Mouse (Mus musculus): ENCODE results near the gene Icam5. TPM values are rescaled to one million over a fixed set of nuclear protein-coding genes. Genes with fewer than 3 reads are reported as not detected.

Gene Icam5
- polyA plus RNA-seq, 1 experiment from 2014 or later: not detected

DNA sequence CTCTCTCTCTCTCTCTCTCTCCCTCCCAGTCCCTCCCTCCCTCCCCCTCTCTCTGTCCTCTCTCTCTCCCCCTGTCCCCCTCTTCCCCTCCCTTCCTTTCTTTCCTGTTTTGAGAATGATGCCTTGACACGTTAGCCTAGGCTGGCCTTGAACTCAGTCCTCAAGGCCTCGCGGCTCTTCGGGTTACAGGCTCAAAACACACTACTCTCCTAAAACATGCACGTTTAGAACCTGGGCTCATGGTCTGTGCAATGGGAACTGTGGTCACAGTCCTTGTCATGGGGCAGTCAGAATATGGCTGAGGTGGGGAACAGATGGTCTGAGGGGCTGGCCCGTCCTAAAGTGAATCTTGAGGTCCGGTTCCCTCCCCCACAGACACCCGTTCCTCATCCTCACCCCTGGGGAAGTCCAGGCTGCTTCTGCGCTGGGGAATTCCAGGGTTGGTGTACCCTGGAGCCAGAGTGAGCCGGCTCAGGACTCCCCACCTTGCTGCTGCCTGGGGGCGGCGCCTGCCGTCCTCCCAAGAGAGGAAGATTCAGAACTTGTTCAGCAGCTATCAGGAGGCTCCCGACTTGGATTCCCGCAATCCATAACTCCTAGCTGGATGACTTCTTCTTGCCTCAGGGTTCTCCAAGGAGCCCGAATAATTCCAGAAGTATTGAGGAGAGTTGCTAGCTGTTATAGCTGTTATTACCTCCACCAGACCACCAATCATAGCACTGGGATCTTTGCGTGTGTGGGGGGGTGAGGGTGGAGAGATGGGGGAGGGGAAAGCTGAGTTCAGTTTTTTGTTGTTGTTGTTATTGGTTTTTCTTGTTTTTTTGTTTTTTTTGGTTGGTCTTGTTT, 15.3 kb upstream of the Icam5 start:
- Histone ChIP-seq H3K4me3 (ENCODE audit: low read depth, low read length) (peak overlapping the region; percentile 23; the same call in 1 of the 2 replicates), H3K4me2 (ENCODE audit: low read depth, low read length) (no peak overlapping the region; the same call in 1 of the 2 replicates), H3K27ac (replicated peaks; ENCODE audit: low read depth, low read length) (no peak overlapping the region), H3K36me3 (replicated peaks; ENCODE audit: control insufficient read depth, insufficient read depth, low read depth, low read length) (no peaks in the 10 kb centered on the region), H3K9me3 (replicated peaks; ENCODE audit: control insufficient read depth, low read length) (no peaks in the 10 kb centered on the region), H3K27me3 (ENCODE audit: control insufficient read depth, insufficient read depth, low read length) (peaks cover 30% of the 10 kb centered on the region), H3K9ac (replicated peaks; ENCODE audit: low read length) (no peak overlapping the region), H3K4me1 (ENCODE audit: control insufficient read depth, insufficient read depth, low read length) (no peaks in the 10 kb centered on the region; the same call in none of the 2 replicates)
- ATAC-seq (replicated peaks; ENCODE audit: insufficient number of reproducible peaks, low FRiP score, low TSS enrichment, low read depth): no peak
- DNase-seq (ENCODE audit: low spot score): no peak
- WGBS: 4% methylated on average over 17 of the region's 17 CpGs

DNA sequence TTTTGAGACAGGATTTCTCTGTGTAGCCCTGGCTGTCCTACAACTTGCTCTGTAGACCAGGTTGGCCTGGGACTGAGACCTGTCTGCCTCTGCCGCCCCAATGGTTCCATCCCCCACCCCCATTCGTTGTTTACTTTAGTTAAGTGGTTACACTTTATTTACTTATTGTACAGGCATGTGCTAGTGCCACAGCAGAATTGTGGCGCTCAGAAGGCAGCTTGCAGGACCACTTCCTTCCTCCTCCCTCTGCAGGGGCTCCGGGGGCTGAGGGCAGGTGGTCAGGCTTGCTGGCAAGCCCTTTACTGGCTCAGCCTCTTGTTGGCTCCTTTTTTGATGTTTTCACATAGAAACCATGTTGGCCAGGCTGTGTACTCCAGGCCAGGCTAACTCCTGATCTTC, 14.7 kb upstream of the Icam5 start:
- Histone ChIP-seq H3K4me3 (ENCODE audit: low read depth, low read length) (no peak overlapping the region), H3K27ac (replicated peaks; ENCODE audit: low read depth, low read length) (no peak overlapping the region), H3K9me3 (replicated peaks; ENCODE audit: control insufficient read depth, low read length) (no peaks in the 10 kb centered on the region), H3K4me1 (ENCODE audit: control insufficient read depth, insufficient read depth, low read length) (no peaks in the 10 kb centered on the region; the same call in none of the 2 replicates), H3K4me2 (ENCODE audit: low read depth, low read length) (no peak overlapping the region), H3K27me3 (ENCODE audit: control insufficient read depth, insufficient read depth, low read length) (peaks cover 30% of the 10 kb centered on the region), H3K9ac (replicated peaks; ENCODE audit: low read length) (no peak overlapping the region), H3K36me3 (replicated peaks; ENCODE audit: control insufficient read depth, insufficient read depth, low read depth, low read length) (no peaks in the 10 kb centered on the region)
- 28% methylated on average over 4 of the region's 4 CpGs for WGBS
- no peak for ATAC-seq (replicated peaks; ENCODE audit: insufficient number of reproducible peaks, low FRiP score, low TSS enrichment, low read depth)
- DNase-seq (ENCODE audit: low spot score): no peak

GRCm38 (mm10) chr9:21018600-21018999, 13.3 kb upstream of the Icam5 start:
- no peak overlapping the region for H3K4me2 ChIP-seq (ENCODE audit: low read depth, low read length)
- no peak for DNase-seq (ENCODE audit: low spot score)
- H3K27ac ChIP-seq (replicated peaks; ENCODE audit: low read depth, low read length): no peak overlapping the region
- H3K9me3 ChIP-seq (replicated peaks; ENCODE audit: control insufficient read depth, low read length): no peaks in the 10 kb centered on the region
- no peak overlapping the region for H3K9ac ChIP-seq (replicated peaks; ENCODE audit: low read length)
- no peaks in the 10 kb centered on the region; the same call in none of the 2 replicates for H3K4me1 ChIP-seq (ENCODE audit: control insufficient read depth, insufficient read depth, low read length)
- WGBS: 81% methylated on average over 2 of the region's 2 CpGs
- peaks cover 30% of the 10 kb centered on the region for H3K27me3 ChIP-seq (ENCODE audit: control insufficient read depth, insufficient read depth, low read length)
- no peaks in the 10 kb centered on the region for H3K36me3 ChIP-seq (replicated peaks; ENCODE audit: control insufficient read depth, insufficient read depth, low read depth, low read length)
- H3K4me3 ChIP-seq (ENCODE audit: low read depth, low read length): no peak overlapping the region
- ATAC-seq (replicated peaks; ENCODE audit: insufficient number of reproducible peaks, low FRiP score, low TSS enrichment, low read depth): no peak

DNA sequence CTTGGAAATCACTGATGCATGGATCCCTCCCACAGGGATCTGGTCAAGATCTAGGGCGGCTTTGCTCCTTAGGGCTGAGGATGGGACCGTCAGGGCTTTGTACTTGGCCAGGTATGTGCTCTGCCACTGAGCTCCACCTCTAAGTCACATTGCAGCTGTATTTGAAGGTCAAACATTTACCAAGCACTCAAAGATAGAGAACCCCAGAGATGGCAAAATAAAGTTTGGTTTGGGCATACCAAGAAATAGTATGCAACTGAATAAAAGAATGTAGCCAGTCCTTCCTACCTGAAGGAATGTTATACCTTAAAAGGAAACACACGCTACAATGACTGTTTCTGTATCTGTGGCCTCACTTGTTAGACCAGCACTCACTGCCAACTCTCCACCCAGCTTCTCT, 10.5 kb upstream of the Icam5 start:
- DNase-seq (ENCODE audit: low spot score) (no peak), ATAC-seq (replicated peaks; ENCODE audit: insufficient number of reproducible peaks, low FRiP score, low TSS enrichment, low read depth) (no peak)
- WGBS: 67% methylated on average over 3 of the region's 3 CpGs
- Histone ChIP-seq H3K4me1 (ENCODE audit: control insufficient read depth, insufficient read depth, low read length) (no peaks in the 10 kb centered on the region; the same call in 1 of the 2 replicates), H3K4me3 (ENCODE audit: low read depth, low read length) (no peak overlapping the region), H3K4me2 (ENCODE audit: low read depth, low read length) (no peak overlapping the region), H3K27ac (replicated peaks; ENCODE audit: low read depth, low read length) (no peak overlapping the region), H3K27me3 (ENCODE audit: control insufficient read depth, insufficient read depth, low read length) (peaks cover 13% of the 10 kb centered on the region), H3K9ac (replicated peaks; ENCODE audit: low read length) (no peak overlapping the region), H3K36me3 (replicated peaks; ENCODE audit: control insufficient read depth, insufficient read depth, low read depth, low read length) (no peaks in the 10 kb centered on the region), H3K9me3 (replicated peaks; ENCODE audit: control insufficient read depth, low read length) (no peaks in the 10 kb centered on the region)

DNA sequence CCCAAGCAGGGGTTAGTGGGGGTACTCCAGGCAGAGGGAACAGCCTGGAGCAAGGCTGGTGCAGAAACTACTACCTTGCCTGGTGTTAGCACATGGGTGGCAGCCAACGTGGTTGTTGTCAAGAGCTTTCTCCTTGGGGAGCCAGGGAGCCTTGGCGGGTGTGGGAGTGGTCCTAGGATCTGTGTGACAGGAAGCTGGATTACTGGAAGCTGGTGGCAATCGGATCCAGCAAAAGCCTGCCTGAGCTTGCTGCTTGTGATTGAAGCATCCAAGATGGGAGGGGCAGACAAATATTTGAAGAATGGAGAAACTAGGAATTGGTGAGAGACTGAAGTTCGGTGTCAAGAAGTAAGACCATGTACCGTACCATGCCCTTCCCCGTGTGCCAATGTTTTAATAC, 9.6 kb upstream of the Icam5 start:
- no peak overlapping the region for H3K27ac ChIP-seq (replicated peaks; ENCODE audit: low read depth, low read length)
- H3K4me3 ChIP-seq (ENCODE audit: low read depth, low read length): no peak overlapping the region
- no peaks in the 10 kb centered on the region; the same call in 1 of the 2 replicates for H3K4me1 ChIP-seq (ENCODE audit: control insufficient read depth, insufficient read depth, low read length)
- no peak overlapping the region; the same call in 1 of the 2 replicates for H3K9ac ChIP-seq (replicated peaks; ENCODE audit: low read length)
- no peak overlapping the region for H3K4me2 ChIP-seq (ENCODE audit: low read depth, low read length)
- WGBS: 59% methylated on average over 6 of the region's 6 CpGs
- H3K27me3 ChIP-seq (ENCODE audit: control insufficient read depth, insufficient read depth, low read length): peaks cover 5% of the 10 kb centered on the region
- no peaks in the 10 kb centered on the region for H3K9me3 ChIP-seq (replicated peaks; ENCODE audit: control insufficient read depth, low read length)
- no peak for ATAC-seq (replicated peaks; ENCODE audit: insufficient number of reproducible peaks, low FRiP score, low TSS enrichment, low read depth)
- no peaks in the 10 kb centered on the region for H3K36me3 ChIP-seq (replicated peaks; ENCODE audit: control insufficient read depth, insufficient read depth, low read depth, low read length)
- DNase-seq (ENCODE audit: low spot score): no peak

- Histone ChIP-seq H3K9me3 (replicated peaks; ENCODE audit: control insufficient read depth, low read length) (no peaks in the 10 kb centered on the region), H3K27me3 (ENCODE audit: control insufficient read depth, insufficient read depth, low read length) (peaks cover 3% of the 10 kb centered on the region; the same call in 1 of the 2 replicates), H3K4me1 (ENCODE audit: control insufficient read depth, insufficient read depth, low read length) (no peaks in the 10 kb centered on the region), H3K4me2 (ENCODE audit: low read depth, low read length) (no peak overlapping the region), H3K4me3 (ENCODE audit: low read depth, low read length) (no peak overlapping the region), H3K9ac (replicated peaks; ENCODE audit: low read length) (no peak overlapping the region), H3K27ac (replicated peaks; ENCODE audit: low read depth, low read length) (no peak overlapping the region), H3K36me3 (replicated peaks; ENCODE audit: control insufficient read depth, insufficient read depth, low read depth, low read length) (no peaks in the 10 kb centered on the region)
- ATAC-seq (replicated peaks; ENCODE audit: insufficient number of reproducible peaks, low FRiP score, low TSS enrichment, low read depth) (no peak), DNase-seq (ENCODE audit: low spot score) (no peak)
- 85% methylated on average over 1 of the region's 1 CpGs for WGBS
These were observed 9.1 kb upstream of the Icam5 start for GRCm38 (mm10) chr9:21022726-21023125.

DNA sequence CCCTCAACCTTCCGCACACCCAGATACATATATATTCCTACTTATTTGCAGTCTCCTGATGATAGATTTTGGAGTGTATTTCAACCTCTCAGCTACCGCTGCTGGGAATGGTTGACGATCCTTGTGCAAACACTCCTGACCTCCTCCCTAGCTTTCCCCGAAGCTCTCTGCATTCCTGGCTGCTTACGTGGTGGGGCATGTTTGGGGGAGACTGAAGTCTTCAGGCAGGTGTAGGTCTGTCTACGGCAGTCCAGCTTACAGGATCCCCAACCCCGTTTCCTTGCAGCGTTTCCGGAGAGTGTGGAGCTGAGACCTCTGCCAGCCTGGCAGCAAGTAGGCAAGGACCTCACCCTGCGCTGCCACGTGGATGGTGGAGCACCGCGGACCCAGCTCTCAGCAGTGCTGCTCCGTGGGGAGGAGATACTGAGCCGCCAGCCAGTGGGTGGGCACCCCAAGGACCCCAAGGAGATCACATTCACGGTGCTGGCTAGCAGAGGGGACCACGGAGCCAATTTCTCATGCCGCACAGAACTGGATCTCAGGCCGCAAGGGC, 6.5 kb upstream of the Icam5 start:
- ATAC-seq (replicated peaks; ENCODE audit: insufficient number of reproducible peaks, low FRiP score, low TSS enrichment, low read depth) (no peak), DNase-seq (ENCODE audit: low spot score) (no peak)
- H3K27ac ChIP-seq (replicated peaks; ENCODE audit: low read depth, low read length): no peak overlapping the region
- no peak overlapping the region for H3K9ac ChIP-seq (replicated peaks; ENCODE audit: low read length)
- 67% methylated on average over 19 of the region's 19 CpGs for whole genome bisulfite sequencing
- no peaks in the 10 kb centered on the region for H3K36me3 ChIP-seq (replicated peaks; ENCODE audit: control insufficient read depth, insufficient read depth, low read depth, low read length)
- H3K9me3 ChIP-seq (replicated peaks; ENCODE audit: control insufficient read depth, low read length): no peaks in the 10 kb centered on the region
- no peak overlapping the region for H3K4me2 ChIP-seq (ENCODE audit: low read depth, low read length)
- H3K4me1 ChIP-seq (ENCODE audit: control insufficient read depth, insufficient read depth, low read length): no peaks in the 10 kb centered on the region; the same call in none of the 2 replicates
- no peak overlapping the region for H3K4me3 ChIP-seq (ENCODE audit: low read depth, low read length)
- H3K27me3 ChIP-seq (ENCODE audit: control insufficient read depth, insufficient read depth, low read length): peaks cover 4% of the 10 kb centered on the region

GRCm38 (mm10) chr9:21026849-21027248, 5.0 kb upstream of the Icam5 start:
- WGBS: 83% methylated on average over 12 of the region's 12 CpGs
- Histone ChIP-seq H3K9me3 (replicated peaks; ENCODE audit: control insufficient read depth, low read length) (no peaks in the 10 kb centered on the region), H3K4me3 (ENCODE audit: low read depth, low read length) (no peak overlapping the region), H3K4me2 (ENCODE audit: low read depth, low read length) (no peak overlapping the region), H3K27ac (replicated peaks; ENCODE audit: low read depth, low read length) (no peak overlapping the region), H3K27me3 (ENCODE audit: control insufficient read depth, insufficient read depth, low read length) (peaks cover 6% of the 10 kb centered on the region), H3K4me1 (ENCODE audit: control insufficient read depth, insufficient read depth, low read length) (no peaks in the 10 kb centered on the region; the same call in none of the 2 replicates), H3K9ac (replicated peaks; ENCODE audit: low read length) (no peak overlapping the region), H3K36me3 (replicated peaks; ENCODE audit: control insufficient read depth, insufficient read depth, low read depth, low read length) (no peaks in the 10 kb centered on the region)
- DNase-seq (ENCODE audit: low spot score) (no peak), ATAC-seq (replicated peaks; ENCODE audit: insufficient number of reproducible peaks, low FRiP score, low TSS enrichment, low read depth) (no peak)
